Mouse (Mus musculus): ENCODE data around the gene Fam163a. TPM values are rescaled to one million over a fixed set of nuclear protein-coding genes. Genes with fewer than 3 reads are reported as not detected.

Gene Fam163a
- total and polyA plus RNA-seq, 2 experiments from 2014 or later: 5.2 to 6.9 TPM

DNA sequence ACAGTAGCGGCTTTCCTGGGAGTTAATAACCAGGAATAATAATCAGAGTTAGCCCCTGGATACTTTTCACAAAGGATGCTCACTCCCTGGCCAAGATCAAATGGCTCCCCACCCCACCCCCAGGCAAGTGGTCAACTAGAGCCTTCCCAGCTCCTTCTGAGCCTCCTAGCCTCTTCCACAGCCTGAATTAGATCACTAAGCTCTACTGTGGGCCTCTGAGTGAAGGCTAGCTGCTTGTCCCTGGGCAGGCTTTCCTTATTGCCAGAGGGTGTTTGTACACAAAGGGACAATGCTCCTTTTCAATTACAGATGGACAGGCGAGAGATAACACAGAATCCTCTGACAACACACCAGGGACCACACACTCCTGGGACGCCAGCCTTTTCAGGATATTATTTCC is 2.2 kb downstream of the Fam163a start:
- Histone ChIP-seq H3K36me3 (ENCODE audit: insufficient read depth) (no peaks in the 10 kb centered on the region), H3K27ac (ENCODE audit: low read depth, low read length) (no peak overlapping the region), H3K27me3 (ENCODE audit: insufficient read depth, low read length) (peaks cover 37% of the 10 kb centered on the region), H3K4me1 (ENCODE audit: insufficient read depth) (0 out of 2 replicates have a peak, but pooled peaks cover 7% of the 10 kb centered on the region), H3K9ac (no peak overlapping the region), H3K4me2 (ENCODE audit: low read depth) (no peak overlapping the region), H3K4me3 (ENCODE audit: low read depth, low read length) (no peak overlapping the region), H3K9me3 (ENCODE audit: low read length) (no peaks in the 10 kb centered on the region)
- no peak for TF ChIP-seq CTCF (IDR thresholded peaks at IDR 0.05; ENCODE audit: low read depth)
- WGBS: 43% methylated on average over 3 of the region's 3 CpGs
- DNase-seq (no peak), ATAC-seq (no peak)

DNA sequence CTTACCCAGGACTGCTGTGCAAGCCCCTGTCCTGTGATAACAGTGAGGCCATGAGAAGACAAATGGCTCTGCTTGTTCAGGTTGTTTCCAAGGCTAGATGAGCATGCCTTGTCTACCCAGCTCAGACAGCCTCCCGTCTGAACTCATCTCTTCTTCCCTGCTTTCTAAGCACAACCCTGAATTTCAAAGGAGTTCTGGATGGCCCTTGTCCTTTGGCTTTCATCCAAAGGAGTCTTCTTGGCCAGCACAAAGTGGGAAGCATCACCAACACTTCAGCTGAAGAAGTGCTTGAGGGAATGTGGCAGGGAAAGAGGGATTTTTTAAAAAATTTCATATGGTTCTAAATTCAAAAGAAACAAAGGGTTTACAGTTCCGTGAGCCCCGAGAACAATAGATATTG is 3.8 kb downstream of the Fam163a start:
- H3K9me3 ChIP-seq (ENCODE audit: low read length): no peaks in the 10 kb centered on the region
- WGBS: 85% methylated on average over 3 of the region's 3 CpGs
- H3K4me3 ChIP-seq (ENCODE audit: low read depth, low read length): no peak overlapping the region
- 0 out of 2 replicates have a peak, but pooled peaks cover 7% of the 10 kb centered on the region for H3K4me1 ChIP-seq (ENCODE audit: insufficient read depth)
- H3K9ac ChIP-seq: no peak overlapping the region
- H3K27me3 ChIP-seq (ENCODE audit: insufficient read depth, low read length): peaks cover 33% of the 10 kb centered on the region
- no peaks in the 10 kb centered on the region for H3K36me3 ChIP-seq (ENCODE audit: insufficient read depth)
- DNase-seq: no peak
- no peak for ATAC-seq
- no peak overlapping the region for H3K27ac ChIP-seq (ENCODE audit: low read depth, low read length)
- no peak overlapping the region for H3K4me2 ChIP-seq (ENCODE audit: low read depth)
- TF ChIP-seq CTCF (IDR thresholded peaks at IDR 0.05; ENCODE audit: low read depth): no peak

DNA sequence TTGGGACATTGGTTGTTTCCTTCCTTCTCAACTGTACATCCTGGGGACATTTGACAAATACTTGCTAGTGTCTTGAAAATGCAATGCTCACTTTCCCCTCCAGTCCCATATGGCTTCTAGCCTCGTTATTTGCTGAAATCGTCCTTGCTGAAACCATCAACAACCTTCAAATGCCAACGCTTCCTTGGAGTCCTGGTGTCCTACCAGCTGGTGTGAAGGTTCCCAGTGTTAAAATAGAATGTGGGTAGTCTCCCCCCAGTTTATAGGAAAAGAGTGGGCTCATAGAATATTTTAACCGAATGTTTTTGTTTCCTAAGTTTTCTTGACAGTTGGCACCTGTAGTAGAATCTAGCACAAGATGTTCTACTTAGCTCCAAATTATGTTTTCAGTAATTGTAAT is 7.2 kb downstream of the Fam163a start:
- H3K27me3 ChIP-seq (ENCODE audit: insufficient read depth, low read length): peaks cover under 1% of the 10 kb centered on the region; the same call in 1 of the 2 replicates
- DNase-seq (peak; percentile 60), ATAC-seq (peak; percentile 84)
- no peaks in the 10 kb centered on the region for H3K9me3 ChIP-seq (ENCODE audit: low read length)
- no peaks in the 10 kb centered on the region for H3K4me1 ChIP-seq (ENCODE audit: insufficient read depth)
- H3K9ac ChIP-seq: no peak overlapping the region
- no peak overlapping the region for H3K4me3 ChIP-seq (ENCODE audit: low read depth, low read length)
- no peak overlapping the region for H3K27ac ChIP-seq (ENCODE audit: low read depth, low read length)
- TF ChIP-seq CTCF (IDR thresholded peaks at IDR 0.05; ENCODE audit: low read depth): no peak
- H3K4me2 ChIP-seq (ENCODE audit: low read depth): no peak overlapping the region
- H3K36me3 ChIP-seq (ENCODE audit: insufficient read depth): no peaks in the 10 kb centered on the region
- WGBS: 44% methylated on average over 4 of the region's 4 CpGs

DNA sequence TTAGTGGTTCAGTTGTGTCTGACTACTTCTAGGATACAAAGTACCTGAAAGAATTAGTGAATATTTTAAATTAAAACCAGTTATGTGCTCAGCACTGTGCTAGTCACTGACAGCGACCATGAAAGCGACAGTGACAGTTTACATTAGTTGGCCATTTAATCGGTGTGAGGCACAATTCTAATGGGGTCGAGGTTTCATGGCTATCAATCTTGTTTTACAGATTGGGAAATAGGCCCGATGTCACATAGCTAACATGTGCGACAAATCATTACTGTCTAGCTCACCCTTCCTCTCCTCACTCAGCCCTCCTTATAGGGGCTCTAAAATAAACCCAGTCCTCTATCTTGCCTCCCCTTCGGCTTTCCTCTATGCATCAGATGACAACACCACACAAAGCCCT is 11.5 kb downstream of the Fam163a start:
- no peaks in the 10 kb centered on the region for H3K27me3 ChIP-seq (ENCODE audit: insufficient read depth, low read length)
- WGBS: 35% methylated on average over 7 of the region's 7 CpGs
- no peaks in the 10 kb centered on the region for H3K36me3 ChIP-seq (ENCODE audit: insufficient read depth)
- ATAC-seq (no peak), DNase-seq (no peak)
- H3K4me1 ChIP-seq (ENCODE audit: insufficient read depth): no peaks in the 10 kb centered on the region
- no peak overlapping the region for H3K9ac ChIP-seq
- no peak for TF ChIP-seq CTCF (IDR thresholded peaks at IDR 0.05; ENCODE audit: low read depth)
- no peak overlapping the region for H3K4me3 ChIP-seq (ENCODE audit: low read depth, low read length)
- H3K9me3 ChIP-seq (ENCODE audit: low read length): no peaks in the 10 kb centered on the region
- no peak overlapping the region for H3K27ac ChIP-seq (ENCODE audit: low read depth, low read length)
- no peak overlapping the region for H3K4me2 ChIP-seq (ENCODE audit: low read depth)

DNA sequence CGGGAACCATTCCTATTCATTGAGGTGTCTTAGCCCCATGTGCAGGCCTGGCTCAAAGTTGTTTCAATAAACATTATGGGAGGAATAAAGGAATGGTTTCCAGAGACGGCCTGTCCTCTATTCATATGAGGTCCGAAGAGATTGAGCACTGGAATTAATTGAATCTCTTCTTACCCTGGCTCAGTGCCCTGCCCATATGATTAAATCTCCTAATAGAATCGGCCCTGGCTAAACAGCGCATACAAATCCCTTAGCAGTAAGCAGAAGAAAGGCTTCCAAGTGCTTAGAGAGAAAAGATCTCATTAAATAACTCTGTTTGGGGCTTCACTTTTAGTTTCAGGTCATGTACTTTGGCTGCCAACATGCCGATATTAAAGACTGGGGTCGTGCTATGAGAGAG is 12.0 kb downstream of the Fam163a start:
- ATAC-seq: no peak
- WGBS: 12% methylated on average over 7 of the region's 7 CpGs
- H3K4me3 ChIP-seq (ENCODE audit: low read depth, low read length): no peak overlapping the region
- no peak for DNase-seq
- H3K9me3 ChIP-seq (ENCODE audit: low read length): no peaks in the 10 kb centered on the region
- no peak for TF ChIP-seq CTCF (IDR thresholded peaks at IDR 0.05; ENCODE audit: low read depth)
- no peak overlapping the region for H3K4me2 ChIP-seq (ENCODE audit: low read depth)
- no peak overlapping the region for H3K27ac ChIP-seq (ENCODE audit: low read depth, low read length)
- H3K4me1 ChIP-seq (ENCODE audit: insufficient read depth): no peaks in the 10 kb centered on the region
- H3K9ac ChIP-seq: no peak overlapping the region
- no peaks in the 10 kb centered on the region for H3K27me3 ChIP-seq (ENCODE audit: insufficient read depth, low read length)
- no peaks in the 10 kb centered on the region for H3K36me3 ChIP-seq (ENCODE audit: insufficient read depth)

DNA sequence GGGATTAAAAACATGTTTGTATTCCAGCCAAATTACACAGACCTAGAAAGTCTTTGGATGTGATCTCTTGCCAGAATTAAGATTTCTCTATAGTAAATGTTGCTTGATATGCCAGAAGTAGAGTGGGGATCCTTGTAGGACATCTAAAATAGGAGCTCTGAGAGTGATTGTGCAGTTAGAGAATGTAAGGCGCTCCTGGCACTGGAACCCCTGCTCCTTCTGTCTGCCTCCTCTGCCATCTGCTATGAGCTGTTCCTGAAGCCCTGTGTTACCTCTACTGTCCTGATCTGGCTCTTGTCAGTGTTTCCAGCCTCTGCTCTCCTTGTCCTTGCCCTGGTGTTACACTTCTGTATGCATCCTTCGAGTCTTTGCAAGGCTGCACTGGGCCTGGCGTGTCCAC is 18.2 kb downstream of the Fam163a start:
- DNase-seq (no peak), ATAC-seq (0 out of 2 replicates have a peak, but pooled peaks have one; percentile 23)
- Histone ChIP-seq H3K4me1 (ENCODE audit: insufficient read depth) (peaks cover 19% of the 10 kb centered on the region; the same call in 1 of the 2 replicates), H3K36me3 (ENCODE audit: insufficient read depth) (no peaks in the 10 kb centered on the region), H3K27me3 (ENCODE audit: insufficient read depth, low read length) (no peaks in the 10 kb centered on the region), H3K4me3 (ENCODE audit: low read depth, low read length) (no peak overlapping the region), H3K27ac (ENCODE audit: low read depth, low read length) (no peak overlapping the region), H3K9me3 (ENCODE audit: low read length) (0 out of 2 replicates have a peak, but pooled peaks cover 3% of the 10 kb centered on the region), H3K4me2 (ENCODE audit: low read depth) (no peak overlapping the region), H3K9ac (no peak overlapping the region)
- 90% methylated on average over 3 of the region's 3 CpGs for WGBS
- no peak for TF ChIP-seq CTCF (IDR thresholded peaks at IDR 0.05; ENCODE audit: low read depth)

DNA sequence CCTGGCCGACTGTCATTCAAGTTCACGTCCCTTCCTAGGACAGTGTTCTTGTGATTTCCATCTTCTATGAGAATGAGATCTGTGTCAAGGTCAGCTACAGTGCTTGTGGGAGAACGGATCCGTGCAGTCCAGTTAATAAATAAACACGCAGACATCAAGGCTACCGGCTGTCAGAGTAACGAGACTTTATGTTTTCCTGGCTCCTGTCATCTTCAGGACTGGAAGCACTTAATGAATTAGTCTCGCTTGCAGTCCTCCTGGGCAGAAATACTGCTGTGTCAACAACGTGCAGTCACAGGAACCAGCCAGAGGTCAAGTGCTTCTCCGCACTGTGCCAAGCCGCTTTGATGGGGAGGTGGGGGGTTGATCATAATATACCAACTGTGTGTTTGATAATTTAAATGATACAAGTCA is 20.7 kb downstream of the Fam163a start:
- TF ChIP-seq CTCF (IDR thresholded peaks at IDR 0.05; ENCODE audit: low read depth): no peak
- Histone ChIP-seq H3K4me2 (ENCODE audit: low read depth) (no peak overlapping the region), H3K27ac (ENCODE audit: low read depth, low read length) (peak overlapping the region; percentile 36; the same call in 1 of the 2 replicates), H3K36me3 (ENCODE audit: insufficient read depth) (no peaks in the 10 kb centered on the region), H3K9me3 (ENCODE audit: low read length) (0 out of 2 replicates have a peak, but pooled peaks cover 3% of the 10 kb centered on the region), H3K4me3 (ENCODE audit: low read depth, low read length) (no peak overlapping the region), H3K4me1 (ENCODE audit: insufficient read depth) (peaks cover 34% of the 10 kb centered on the region), H3K27me3 (ENCODE audit: insufficient read depth, low read length) (no peaks in the 10 kb centered on the region), H3K9ac (no peak overlapping the region)
- WGBS: 17% methylated on average over 11 of the region's 11 CpGs
- ATAC-seq (no peak), DNase-seq (no peak)
